Mouse (Mus musculus): Measurements from ENCODE around the gene Fgfr2.

Fgfr2 gene

DNA sequence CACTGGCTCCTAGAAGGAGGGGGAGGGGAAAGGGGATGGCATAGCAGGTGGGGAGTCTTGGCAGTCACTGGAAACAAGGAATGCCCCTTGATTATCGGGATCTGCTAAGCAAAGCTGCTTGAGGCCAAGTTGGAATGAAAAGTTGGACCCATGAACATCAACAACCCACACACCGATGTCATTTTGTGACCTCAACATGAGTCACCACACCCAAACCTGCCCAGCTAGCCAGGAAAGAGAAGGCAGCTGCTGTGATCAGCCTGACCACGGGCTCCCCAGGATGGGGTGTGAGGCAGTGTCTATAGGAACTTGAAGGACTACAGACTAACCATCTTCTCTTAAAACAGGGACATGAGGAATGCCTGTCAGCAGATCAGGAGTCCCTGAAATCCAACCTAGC lies 37.7 kb downstream of the Fgfr2 start:
- no peak for DNase-seq (ENCODE audit: low spot score)

DNA sequence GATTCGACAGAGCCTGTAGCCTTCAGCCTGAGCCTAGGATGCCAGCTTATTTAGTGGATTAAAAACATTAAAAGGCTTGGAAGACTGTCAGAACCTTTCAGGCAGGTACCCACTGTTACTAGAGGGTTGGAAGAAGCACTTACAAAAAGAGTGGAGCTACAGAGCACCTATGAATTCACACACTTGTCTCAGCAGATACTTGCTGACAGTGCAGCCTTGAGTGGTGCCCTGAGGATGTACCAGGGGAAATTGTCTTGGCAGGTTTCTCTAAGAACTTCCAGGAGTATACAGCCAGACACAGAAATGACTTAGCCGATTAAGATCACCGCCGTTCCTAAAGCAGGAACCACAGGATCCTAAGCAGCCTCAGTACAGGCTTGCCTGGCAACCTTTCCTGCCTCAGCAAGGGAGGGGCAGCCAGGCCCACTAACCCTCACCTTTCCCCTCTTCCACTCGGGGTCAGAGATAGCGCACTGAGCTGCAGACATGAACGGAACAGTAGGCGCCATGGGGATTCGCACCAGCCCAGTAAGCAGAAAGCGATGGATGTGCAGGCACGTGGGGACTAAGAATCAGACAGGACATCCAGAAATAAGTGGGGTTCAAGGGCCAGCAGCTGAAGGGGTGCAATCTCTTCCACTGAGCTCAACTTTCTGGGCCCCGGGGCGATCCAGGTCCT lies 39.1 kb downstream of the Fgfr2 start:
- DNase-seq (ENCODE audit: low spot score), result no peak

DNA sequence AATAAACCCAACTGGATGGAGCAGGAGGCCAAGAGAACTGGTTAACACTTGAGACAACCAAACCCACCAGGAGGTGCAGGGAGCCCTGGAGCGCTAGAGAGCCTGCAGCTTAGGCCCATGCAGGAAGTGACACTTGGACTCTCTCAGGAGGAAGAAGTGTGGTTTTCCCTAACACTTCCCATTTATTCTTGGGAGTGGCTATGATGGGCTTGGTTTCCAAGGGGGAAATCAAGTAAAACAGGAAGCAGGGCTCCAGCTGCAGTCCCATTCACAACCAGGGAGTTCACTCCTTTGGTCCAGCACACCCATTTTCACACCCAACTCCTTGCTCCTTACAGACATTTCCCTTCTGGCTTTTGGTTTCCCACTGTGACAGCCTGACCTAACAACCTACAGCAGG lies 44.2 kb downstream of the Fgfr2 start:
- no peak for DNase-seq (ENCODE audit: low spot score)

DNA sequence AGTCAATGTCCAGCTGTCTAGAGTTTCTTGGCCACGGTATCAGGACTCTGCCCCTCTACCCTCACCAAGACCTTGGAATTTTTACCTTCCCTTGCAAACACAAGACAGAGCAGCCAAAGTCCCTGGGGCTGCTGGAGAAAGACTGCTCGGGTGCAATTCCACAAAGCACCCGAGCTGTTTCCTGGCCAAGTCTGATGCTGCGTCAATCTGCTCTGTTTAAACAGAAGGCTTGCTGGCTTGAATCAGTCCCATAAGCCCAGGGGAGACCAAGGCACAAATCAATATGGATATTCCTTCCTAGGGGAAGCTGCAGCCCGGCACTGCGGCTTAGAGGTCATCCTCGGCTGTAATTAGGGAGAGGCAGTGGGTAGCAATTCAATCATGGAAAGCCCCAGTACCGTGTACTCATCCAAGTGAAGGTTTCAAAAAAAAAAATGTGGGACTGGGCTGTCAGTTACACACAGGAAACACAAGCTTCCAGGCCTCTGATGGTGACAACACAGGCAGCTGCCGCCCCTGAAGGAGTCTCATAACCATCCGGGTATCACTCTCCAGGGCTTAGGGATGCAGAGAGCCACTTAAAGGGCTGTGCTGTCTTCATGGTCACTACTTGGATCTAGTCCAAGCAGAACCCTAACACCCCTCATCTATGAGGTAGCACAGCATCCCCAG lies 48.6 kb downstream of the Fgfr2 start:
- DNase-seq (ENCODE audit: low spot score), result no peak

DNA sequence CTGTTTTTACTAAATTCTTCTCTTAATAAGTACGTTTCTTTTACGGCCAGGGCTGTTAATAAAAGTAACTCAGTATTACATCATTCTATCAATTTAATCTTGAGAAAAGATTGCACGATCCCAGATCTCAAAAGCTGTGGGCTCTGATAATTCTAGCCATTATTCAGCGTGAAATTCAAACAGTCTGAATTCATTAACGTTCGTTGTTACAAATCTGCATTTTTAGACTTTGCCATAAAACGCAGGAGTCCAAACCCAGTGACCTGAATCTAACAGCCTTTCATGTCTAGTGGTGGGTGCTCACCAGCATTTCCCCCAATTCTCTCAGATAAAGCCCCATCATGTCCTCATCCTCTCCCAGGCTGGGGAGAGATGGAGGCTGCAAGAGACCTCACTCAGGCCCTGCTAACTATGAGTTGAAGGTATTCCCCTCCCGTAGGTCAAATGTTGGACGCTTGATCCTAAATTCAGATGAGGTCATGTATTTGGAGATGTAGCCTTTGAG lies 50.0 kb downstream of the Fgfr2 start:
- no peak for DNase-seq (ENCODE audit: low spot score)

DNA sequence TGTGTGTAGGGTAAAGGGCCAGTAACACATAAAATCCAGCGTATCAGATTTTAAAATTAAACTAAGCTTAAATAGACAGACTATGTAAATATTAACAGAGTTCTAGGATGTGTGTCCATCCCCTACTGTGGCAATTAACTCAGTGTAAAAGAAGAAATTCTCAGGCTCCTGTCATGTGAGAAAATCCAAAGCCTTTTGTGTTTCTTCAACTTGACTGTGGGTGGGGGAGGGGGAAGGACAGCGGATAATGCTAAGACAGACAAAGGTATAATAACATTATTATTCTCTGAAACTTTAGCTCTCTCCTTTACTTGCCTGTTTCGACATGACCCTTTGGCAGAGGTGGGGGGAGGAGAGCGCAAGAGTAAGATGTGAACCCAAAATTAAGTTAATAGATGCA lies 50.6 kb downstream of the Fgfr2 start:
- DNase-seq (ENCODE audit: low spot score), result no peak

DNA sequence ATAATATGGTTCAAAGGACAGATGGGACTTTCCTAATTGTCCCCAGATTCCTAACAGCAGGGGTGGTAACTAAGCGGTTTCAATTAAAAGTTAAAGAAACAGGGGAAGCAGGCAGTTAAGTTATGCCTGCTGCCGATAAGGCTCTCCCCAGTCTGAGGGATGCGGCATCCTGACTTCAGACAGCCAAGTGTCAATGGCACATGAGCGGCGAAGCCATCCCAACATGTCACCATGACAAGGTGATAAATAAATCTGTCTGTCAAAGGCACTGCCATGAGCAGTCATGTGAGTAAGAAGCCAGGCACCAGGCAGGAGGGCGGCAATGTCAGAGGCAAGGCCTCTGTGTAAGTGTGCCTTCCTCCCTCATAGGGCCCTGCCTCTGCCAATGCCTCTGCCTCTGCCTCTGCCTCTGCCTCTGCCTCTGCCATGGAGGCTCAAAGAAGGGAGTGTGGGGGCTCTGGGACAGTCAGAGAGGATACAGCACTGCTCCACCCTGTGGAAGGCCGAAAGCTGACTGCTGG lies 55.8 kb downstream of the Fgfr2 start:
- no peak for DNase-seq (ENCODE audit: low spot score)

DNA sequence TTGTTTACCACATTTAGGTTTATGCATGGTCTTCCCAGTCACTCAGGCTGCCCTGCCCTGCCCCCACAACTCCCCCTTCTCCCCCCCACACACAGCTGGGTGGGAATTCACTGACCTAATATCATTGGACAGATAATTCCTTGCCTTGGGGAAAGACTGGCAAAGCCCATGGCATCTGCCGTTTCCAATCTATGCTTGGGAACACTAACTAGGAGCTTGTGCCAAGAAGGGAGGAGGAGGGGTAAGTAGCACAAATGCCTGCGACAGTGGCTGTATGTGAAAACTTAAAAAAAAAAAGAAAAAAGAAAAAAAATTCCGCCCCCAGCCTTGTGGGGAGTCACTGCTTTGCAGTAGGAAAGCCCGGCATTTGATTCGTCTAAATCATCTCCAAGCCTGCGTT lies 56.4 kb downstream of the Fgfr2 start:
- DNase-seq (ENCODE audit: low spot score), result no peak

DNA sequence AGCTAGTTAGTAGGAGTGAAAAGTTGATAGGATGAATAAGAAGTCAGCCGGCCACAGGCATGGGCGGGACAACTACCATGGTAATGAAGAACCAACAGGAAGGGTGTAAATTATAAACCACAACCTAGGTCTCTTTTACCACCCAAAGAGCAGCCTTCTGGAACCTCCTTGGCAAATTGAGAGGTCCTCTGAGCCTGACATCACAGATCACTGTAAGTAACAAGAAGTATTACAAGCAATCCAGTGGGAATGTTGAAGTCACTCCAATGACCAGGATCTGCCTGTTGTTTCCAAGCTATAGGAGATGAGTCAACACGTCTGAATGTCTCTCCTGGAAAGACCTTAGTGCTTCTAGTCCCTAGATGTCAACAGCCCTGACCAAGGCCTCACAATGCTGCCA lies 61.1 kb downstream of the Fgfr2 start:
- no peak for DNase-seq (ENCODE audit: low spot score)

DNA sequence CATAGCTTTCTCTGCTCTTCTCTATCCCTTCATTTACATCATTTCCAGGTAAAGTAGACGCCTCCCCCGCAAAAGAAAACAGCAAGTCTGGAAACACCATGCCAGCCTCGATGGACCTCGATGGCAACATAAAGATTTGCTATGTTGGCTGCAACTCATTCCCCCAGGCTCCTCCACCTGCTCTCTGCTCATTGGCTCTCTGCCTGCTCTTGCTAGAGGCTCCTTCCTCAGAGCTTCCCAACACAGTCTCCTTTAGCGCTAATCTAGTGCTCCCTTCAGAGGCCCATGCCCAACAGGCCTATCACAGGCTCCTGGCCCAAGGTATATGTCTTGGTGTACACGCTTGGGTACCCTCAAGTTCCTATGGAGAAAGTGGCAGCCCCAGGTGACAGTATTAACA lies 63.0 kb downstream of the Fgfr2 start:
- no peak for DNase-seq (ENCODE audit: low spot score)

DNA sequence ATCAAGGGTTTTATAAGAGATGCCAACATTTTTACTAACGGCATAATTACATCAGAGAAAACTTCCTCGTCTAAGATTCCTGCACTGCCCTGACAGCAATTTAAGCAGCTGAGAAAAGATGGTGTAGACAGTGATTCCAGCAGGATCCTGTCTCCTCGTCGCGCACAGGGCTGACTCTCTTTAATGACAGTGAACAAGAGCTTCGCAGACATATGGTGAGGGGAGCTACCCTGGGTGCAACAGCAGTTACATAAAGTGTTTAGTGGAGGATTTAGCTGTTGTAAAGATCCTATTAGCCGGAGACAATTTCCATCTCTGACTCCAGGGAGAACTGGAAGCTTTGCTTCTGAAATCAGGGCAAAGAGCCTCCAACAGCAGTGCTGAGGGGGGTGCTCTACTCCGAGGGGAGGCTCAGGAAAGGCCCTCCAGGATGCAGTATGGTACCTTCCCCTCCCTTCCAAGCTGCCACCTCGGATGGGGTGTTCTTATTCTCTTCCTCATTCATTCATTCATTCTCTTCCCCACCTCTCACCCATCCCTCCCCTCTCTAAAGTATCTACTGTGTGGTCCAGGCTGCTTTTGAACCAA lies 63.5 kb downstream of the Fgfr2 start:
- DNase-seq (ENCODE audit: low spot score), result no peak

DNA sequence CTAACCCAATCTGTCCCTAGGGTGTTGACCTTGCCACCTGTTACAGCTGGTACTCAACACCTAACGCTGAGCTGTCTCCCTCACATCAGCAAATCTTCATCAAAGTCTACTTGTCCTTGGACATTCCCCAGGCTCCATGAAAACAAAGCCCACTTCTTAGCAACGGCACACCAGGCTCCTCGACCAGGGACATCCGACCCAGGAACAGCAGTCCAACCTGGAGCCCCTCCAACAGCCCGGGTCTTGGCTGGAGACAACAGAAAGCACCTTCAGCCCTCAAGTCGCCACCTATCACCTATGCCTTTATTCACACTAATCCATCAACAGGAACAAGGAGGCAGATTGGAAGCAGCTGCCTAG lies 64.0 kb downstream of the Fgfr2 start:
- no peak for DNase-seq (ENCODE audit: low spot score)

DNA sequence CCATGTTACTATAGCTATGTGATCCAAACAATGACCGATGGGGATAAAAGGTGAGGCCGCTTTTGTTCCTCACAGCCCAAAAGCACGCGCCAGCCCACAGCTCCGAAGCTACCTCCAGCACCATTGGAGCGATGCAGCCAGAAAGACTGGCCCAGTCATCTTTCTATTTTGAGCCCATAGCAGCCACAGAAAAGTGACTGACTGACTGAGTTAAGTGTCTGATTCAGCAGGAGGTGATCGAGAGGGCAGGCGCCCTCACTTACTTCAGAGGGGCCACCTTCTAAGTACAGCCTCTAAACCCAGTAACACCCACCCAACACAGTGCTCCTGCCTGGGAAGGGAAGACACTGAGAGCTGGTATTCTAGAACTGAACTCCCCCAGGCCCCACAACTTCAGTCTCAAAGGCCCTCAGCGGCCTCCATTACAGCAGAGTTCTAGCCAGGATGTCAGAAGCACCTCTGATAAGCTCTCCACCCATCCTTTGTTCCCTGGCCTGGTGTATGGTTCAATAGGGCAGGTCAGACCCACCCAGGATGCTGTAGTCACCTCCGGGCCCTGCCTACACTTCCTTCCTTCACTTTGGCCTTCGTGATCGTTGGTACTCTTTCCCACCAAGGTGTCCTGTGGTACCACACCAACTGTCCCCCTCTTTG lies 64.5 kb downstream of the Fgfr2 start:
- DNase-seq (ENCODE audit: low spot score), result no peak

DNA sequence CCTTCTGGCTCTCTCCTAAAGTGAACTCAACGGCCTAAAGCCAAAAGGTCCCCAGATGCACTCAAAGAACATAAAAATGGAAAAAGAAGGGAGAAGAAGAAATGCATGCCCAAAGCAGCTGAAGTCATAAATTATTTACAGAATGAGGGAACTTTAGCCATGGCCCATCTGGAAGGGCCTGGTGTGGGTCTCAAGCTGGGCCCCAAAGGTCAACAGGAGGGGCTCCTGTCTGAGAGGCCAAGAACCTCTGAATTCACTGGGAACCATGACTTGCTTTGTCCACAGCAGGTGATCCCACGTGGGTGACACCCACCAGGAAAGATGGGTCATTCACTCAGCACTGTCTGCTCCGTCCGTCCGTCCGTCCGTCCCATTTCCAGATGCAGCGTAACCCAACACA lies 66.2 kb downstream of the Fgfr2 start:
- DNase-seq (ENCODE audit: low spot score), result no peak

DNA sequence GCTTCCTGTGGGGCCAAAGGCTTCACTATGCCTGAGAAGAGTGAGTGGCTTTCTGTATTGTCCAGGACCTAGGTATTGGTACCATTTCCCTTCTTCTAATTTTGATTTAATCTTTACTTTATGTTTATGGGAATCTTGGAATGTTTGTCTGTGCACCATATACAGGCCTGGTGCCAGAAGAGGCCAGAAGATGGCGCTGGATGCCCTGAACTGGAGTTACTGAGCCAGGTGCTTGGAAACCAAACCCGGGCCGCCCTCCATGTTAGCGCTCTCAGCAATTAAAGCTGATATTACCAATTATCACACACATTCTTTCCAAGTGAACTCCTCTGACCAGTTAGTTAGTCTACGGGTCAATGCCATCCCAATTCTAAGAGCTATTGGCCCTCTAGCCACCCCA lies 68.7 kb downstream of the Fgfr2 start:
- no peak for DNase-seq (ENCODE audit: low spot score)

DNA sequence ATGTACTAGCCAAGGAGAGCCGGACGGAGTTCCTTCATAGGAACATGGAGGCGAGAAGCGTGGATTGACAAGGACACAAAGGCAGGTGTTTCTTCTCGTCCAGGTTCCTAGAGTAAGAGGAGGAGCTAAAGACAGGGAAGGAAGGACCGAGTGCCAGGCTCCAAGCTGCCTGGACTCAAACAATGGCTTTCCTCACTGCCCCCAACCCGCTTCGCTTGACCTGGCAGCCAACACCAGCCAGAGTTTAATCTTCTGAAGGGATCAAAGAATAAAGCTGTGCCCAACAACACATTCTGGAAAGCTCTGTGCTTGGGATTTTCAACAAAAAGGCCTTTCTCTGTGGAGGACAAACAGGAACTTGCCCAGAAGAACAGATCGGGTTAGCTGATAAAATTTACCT lies 69.4 kb downstream of the Fgfr2 start:
- no peak for DNase-seq (ENCODE audit: low spot score)

DNA sequence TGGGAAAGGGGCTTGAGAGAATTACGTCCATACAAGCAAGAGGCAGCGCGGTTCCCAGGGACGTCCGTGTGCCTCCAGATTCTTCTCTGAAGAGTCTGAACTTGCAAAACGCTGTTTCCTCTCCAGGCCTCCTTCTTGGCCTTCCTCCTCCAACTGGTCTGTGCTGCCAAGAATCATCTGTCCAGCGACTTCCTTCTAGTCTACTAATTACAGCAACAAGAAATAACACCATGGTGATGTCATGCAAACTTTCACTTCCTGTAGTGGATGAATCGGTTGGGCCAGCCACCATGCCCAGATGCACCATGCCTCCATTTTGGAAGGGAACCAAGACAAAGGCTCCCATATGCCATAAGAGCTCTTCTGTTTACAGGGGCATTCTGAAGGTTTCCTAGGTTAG lies 70.3 kb downstream of the Fgfr2 start:
- DNase-seq (ENCODE audit: low spot score), result peak; percentile 34

DNA sequence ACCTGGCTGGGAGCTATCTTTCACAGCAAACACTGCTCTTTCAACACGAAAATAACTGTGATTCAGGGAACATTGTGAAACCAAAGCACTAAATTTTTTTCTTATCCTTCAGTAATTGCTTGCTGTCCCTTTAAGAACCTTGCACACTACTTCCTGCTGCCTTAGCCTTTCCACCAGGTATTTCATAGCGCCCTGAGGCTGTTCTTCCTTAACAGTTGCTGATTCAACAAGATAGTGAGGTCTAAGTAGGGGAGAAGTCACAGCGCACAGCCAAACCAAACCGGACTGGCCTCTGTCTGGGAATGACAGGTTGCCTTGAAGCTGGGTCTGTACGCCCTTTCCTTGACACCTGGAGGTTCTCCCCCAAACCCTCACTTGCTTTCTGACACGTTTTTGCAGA lies 72.5 kb downstream of the Fgfr2 start:
- DNase-seq (ENCODE audit: low spot score), result no peak

DNA sequence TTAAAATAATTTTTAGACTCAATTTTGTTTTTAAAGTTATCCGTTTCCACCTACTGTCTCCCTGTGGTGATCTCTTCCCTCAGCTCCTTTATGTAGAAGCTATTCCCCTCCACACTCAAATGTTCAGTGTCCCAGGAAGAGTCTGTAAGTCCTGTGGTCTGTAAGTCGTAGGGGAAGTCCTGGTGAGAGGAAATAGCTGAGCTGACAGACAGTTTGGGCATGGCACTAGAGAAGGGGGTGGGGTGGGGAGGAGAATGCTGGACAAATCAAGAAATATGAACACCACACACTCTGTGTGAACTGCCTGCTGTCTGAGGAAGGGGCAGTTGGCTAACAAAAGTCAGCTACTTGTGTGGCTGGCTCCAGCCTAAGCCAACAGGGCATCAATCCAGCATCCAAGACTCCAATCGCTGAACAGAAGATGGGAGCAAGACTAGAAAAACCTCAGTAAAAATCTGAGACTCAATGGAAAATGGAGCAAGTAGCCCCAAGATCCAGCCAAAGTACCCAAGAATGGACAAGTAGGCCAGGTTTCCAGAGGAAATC lies 75.0 kb downstream of the Fgfr2 start:
- no peak for DNase-seq (ENCODE audit: low spot score)

DNA sequence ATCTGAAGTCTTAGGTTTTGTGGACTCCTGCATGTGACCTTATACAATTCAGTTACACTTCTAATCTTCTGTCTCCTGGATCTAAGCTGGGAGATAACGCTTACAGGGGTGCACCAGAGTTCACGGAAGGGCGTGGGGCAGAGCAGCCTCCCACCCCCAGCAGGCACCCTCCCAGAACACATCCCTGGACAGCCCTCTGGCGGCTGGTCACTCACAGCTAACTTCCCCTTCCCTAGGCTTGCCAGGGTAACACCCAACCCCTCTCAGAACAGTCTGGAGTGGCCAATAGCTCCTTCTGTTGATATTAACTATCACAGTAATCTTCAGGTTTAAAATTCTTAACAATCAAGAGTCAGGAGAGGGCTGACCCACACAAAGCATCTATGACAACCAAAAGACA lies 75.9 kb downstream of the Fgfr2 start:
- no peak for DNase-seq (ENCODE audit: low spot score)

DNA sequence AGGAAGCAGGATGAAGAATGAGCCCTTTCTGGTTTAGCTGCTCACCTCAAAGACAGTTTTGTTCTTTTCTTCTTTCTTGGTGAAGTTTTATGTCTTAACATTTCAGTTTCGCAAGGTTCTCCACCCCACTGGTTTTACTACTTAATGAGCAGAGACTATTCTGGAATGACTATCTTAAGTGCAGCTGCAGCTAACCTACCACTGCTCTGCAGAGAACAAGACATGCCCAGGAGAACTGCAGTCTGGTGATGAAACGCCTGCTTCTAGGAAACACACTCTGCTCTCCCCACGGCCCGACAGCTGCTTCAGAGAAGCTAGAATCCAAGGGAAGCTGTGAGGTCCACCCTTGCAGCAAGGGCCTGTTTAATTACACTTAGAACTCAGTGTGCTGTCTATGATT lies 78.4 kb downstream of the Fgfr2 start:
- no peak for DNase-seq (ENCODE audit: low spot score)

DNA sequence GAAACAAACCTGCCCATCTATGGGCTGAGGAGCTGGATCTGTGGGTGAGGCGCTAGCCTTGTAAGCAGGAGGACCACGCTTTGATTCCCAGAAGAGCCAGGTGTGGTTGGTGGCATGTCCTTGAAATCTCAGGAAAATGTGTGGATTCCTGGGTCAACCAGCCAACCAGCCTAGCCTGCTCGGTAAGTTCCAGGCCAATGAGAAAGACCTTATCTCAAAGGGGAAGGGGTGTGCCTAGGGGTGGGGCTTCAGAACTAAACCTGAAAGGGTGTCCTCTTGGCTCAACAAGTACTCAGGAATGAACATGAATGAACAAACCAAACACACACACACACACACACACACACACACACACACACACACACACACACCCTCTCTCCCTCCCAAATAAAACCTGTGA lies 81.4 kb downstream of the Fgfr2 start:
- no peak for DNase-seq (ENCODE audit: low spot score)

Data from ovary, postnatal 14 days (tissue).